Mouse (Mus musculus): ENCODE measurements around the gene Prss21. TPM values are rescaled to one million over a fixed set of nuclear protein-coding genes. Genes with fewer than 3 reads are reported as not detected.
"Not testable (repeated sequence)": the region's sequence is repeated elsewhere in the genome, so short reads cannot be mapped to it uniquely, and the experiment has no call there.

Prss21 gene
- total RNA-seq, 2 experiments from 2014 or later, result not detected

- DNase-seq, result no peak
- intact Hi-C loops (cut with DNase I), result no loop called here
Observed at GRCm38 (mm10) chr17:23857193-23857592, 10.7 kb upstream of the Prss21 start.

GRCm38 (mm10) chr17:23857913-23858312, 9.9 kb upstream of the Prss21 start:
- intact Hi-C loops (cut with DNase I), result no loop called here
- no peak for DNase-seq

DNA sequence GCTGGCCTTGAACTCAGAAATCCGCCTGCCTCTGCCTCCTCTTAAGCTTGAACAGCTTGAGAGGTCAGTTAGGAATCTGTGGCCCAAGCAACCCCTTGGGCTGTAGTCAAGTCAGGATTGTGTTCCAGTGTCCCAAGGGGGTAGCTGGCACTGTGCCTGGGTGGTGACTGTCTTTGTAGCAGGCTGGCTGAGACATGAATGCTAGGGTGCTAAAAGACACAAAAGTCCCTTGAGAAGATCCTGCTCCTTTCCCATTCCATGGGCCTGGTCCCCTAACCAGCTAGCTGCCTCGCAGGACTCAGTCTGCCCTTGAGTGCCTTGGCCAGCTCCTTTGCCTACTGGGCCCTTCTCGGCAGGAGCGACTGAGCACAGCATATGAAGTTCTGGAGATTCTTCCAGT, 4.9 kb upstream of the Prss21 start:
- DNase-seq, result no peak
- intact Hi-C loops (cut with DNase I), result no loop called here

GRCm38 (mm10) chr17:23868513-23868912, 657 bp downstream of the Prss21 start:
- intact Hi-C loops (cut with DNase I), result no loop called here
- DNase-seq, result no peak

- intact Hi-C loops (cut with DNase I), result no loop called here
- peak; percentile 59 for DNase-seq
Observed at GRCm38 (mm10) chr17:23873884-23874856, 6.3 kb downstream of the Prss21 start.

GRCm38 (mm10) chr17:23876741-23877140, 8.9 kb downstream of the Prss21 start:
- intact Hi-C loops (cut with DNase I), result no loop called here
- DNase-seq, result peak; percentile 28

DNA sequence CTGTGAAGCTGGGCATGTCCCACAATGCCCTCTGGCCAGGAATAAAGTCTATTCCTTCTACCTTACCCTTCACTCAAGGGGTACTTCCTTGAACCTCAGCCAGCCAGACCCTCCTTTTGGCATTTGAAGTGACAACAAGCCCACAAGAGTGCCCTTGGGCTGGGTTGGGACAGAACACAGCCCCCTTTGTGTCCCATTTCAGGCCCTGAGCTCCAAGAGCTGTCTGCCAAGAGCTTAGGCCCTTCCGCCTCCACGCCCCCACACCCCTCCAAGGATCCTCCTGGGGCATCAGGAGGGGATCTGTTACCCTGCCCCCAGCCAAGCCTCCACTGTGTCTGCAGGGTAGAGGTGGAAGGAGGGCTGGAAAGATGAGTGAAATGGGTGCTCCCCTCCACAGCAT, 9.3 kb downstream of the Prss21 start:
- intact Hi-C loops (cut with DNase I), result no loop called here
- peak; percentile 23 for DNase-seq

DNA sequence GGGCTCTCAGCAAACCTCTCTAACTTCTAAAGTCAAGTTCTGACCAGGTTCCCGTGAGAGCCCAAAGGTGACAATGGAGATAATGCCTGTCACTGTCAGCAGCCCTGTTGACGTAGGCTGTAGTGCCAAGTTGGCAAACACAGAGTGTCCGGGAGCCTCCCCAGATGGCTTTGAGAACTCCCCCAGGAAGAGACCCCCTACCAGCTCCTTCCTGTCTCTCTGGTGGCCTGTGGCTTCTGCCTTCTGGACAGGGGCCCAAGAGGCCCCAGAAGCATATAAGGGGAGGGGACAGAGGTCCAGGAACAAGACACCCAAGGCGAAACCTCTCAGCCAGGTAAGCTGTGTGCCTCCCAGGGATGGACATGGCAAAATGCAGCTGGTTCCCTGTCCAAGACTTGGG, 12.7 kb downstream of the Prss21 start, which contains the start of the genes Dcpp1 and Dcpp2:
Gene Dcpp1 (plus strand): TSS at position 301 of the 400 bp plus-strand sequence.
Gene Dcpp2 (plus strand): TSS at position 305 of the 400 bp plus-strand sequence.
- intact Hi-C loops (cut with DNase I); DNase-seq: not testable (repeated sequence)

DNA sequence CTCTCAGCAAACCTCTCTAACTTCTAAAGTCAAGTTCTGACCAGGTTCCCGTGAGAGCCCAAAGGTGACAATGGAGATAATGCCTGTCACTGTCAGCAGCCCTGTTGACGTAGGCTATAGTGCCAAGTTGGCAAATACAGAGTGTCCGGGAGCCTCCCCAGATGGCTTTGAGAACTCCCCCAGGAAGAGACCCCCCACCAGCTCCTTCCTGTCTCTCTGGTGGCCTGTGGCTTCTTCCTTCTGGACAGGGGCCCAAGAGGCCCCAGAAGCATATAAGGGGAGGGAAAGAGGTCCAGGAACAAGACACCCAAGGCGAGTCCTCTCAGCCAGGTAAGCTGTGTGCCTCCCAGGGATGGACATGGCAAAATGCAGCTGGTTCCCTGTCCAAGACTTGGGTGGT, 49.3 kb downstream of the Prss21 start, which contains the start of gene Dcpp3:
Gene Dcpp3 (plus strand): TSS at position 301 of the 400 bp plus-strand sequence.
- DNase-seq; intact Hi-C loops (cut with DNase I): not testable (repeated sequence)

Small RNA genes within 50 kb of the gene (microRNA-seq; reads per million reads assigned to microRNA genes)
- 2.1 reads per million for gene Mir5125

Other genes with a start within 250 kb of the Prss21 start
- 1 to 10 TPM; 1.5 TPM for gene Mmp25, start 222.8 kb upstream of the Prss21 start, total RNA-seq (2021)
- not detected for gene Bicdl2, start 207.6 kb upstream of the Prss21 start, total RNA-seq (2021)
- gene Hcfc1r1, start 194.5 kb upstream of the Prss21 start, total RNA-seq (2021), result 100 to 1,000 TPM; 119 to 126 TPM
- 10 to 100 TPM; 14.3 to 16.2 TPM for gene Thoc6, start 194.2 kb upstream of the Prss21 start, total RNA-seq (2021)
- gene Tnfrsf12a, start 190.6 kb upstream of the Prss21 start, total RNA-seq (2021), result 1 to 10 TPM; 1.3 to 1.9 TPM
- gene Cldn6, start 188.8 kb upstream of the Prss21 start, total RNA-seq (2021), result under 1 TPM in 1 of 2 experiments, not detected in 1; 0.24 TPM
- under 1 TPM in 1 of 2 experiments, not detected in 1; 0.32 TPM for gene Cldn9, start 184.0 kb upstream of the Prss21 start, total RNA-seq (2021)
- gene 1520401A03Rik, start 145.3 kb upstream of the Prss21 start, total RNA-seq (2021), result under 1 TPM in 1 of 2 experiments, not detected in 1; 0.32 TPM
- 1 to 10 TPM; 8.1 to 8.4 TPM for gene Pkmyt1, start 141.7 kb upstream of the Prss21 start, total RNA-seq (2021)
- gene Paqr4, start 127.2 kb upstream of the Prss21 start, total RNA-seq (2021), result 10 to 100 TPM; 46.4 to 50.7 TPM
- gene Kremen2, start 122.2 kb upstream of the Prss21 start, total RNA-seq (2021), result under 1 TPM; 0.46 to 0.87 TPM
- gene Flywch1, start 96.5 kb upstream of the Prss21 start, total RNA-seq (2021), result 10 to 100 TPM; 87.6 to 92.3 TPM
- 10 to 100 TPM; 19.4 to 20.2 TPM for gene Flywch2, start 82.0 kb upstream of the Prss21 start, total RNA-seq (2021)
- gene Srrm2, start 77.5 kb upstream of the Prss21 start, total RNA-seq (2021), result 100 to 1,000 TPM; 518 to 552 TPM
- gene Elob, start 38.9 kb upstream of the Prss21 start, total RNA-seq (2021), result 100 to 1,000 TPM; 435 to 447 TPM
- under 1 TPM; 0.34 to 0.48 TPM for gene Prss33, start 32.0 kb upstream of the Prss21 start, total RNA-seq (2021)
- gene Prss32, start 24.2 kb upstream of the Prss21 start, total RNA-seq (2021), result 1 to 10 TPM in 1 of 2 experiments, under 1 TPM in 1; 0.74 to 1.4 TPM
- gene Prss41, start 23.9 kb upstream of the Prss21 start, total RNA-seq (2021), result 1 to 10 TPM; 3.8 to 4.7 TPM
- gene Dcpp1, start 12.8 kb downstream of the Prss21 start, total RNA-seq (2021), result not detected
- not detected for gene Dcpp2, start 12.8 kb downstream of the Prss21 start, total RNA-seq (2021)
- not detected for gene Dcpp3, start 49.4 kb downstream of the Prss21 start, total RNA-seq (2021)
- not detected for gene Sbp, start 73.6 kb downstream of the Prss21 start, total RNA-seq (2021)
- gene Sbpl, start 87.2 kb downstream of the Prss21 start, total RNA-seq (2021), result not detected
- gene Prss30, start 112.5 kb downstream of the Prss21 start, total RNA-seq (2021), result under 1 TPM in 1 of 2 experiments, not detected in 1; 0.22 TPM
- not detected for gene Prss22, start 130.0 kb downstream of the Prss21 start, total RNA-seq (2021)
- gene Prss27, start 170.1 kb downstream of the Prss21 start, total RNA-seq (2021), result not detected
- gene Kctd5, start 205.4 kb downstream of the Prss21 start, total RNA-seq (2021), result 10 to 100 TPM; 67.0 to 68.4 TPM